Mouse (Mus musculus): ENCODE measurements around the gene Pikfyve. TPM values are rescaled to one million over a fixed set of nuclear protein-coding genes. Genes with fewer than 3 reads are reported as not detected.

Pikfyve gene
- total and polyA plus RNA-seq, 3 experiments = 2.5 to 10.3 (median 9.6) TPM

DNA sequence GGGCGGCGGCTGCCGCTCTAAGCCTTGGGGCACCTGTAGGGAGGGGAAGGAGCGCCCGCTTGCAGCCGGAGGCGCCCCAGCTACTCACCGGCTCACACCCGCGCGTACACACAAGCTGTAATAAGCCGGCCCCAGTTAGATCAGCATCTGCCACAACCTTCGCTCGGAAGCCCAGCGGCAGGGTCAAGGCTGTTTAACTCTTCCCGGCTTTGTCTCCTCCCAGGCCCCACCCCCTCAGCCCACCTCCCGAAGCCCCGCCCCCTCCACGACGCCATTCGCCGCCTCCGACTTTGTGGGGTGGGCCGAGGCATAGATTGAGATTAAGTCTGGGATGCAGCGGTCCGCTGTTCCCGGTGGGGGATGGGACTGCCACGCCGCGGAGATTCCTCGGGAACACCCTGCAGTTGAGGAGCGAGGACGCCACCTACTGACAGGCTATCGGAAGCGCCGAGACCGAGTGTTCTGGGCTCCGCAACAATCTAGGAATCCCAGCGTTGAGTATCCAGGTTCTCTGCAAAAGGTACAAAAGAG, 7.5 kb upstream of the Pikfyve start:
- Histone ChIP-seq H3K4me1 (ENCODE audit: control insufficient read depth, insufficient read depth, low read length) (peaks cover 4% of the 10 kb centered on the region), H3K4me3 (peak overlapping the region; percentile 74), H3K9ac (ENCODE audit: low read depth, low read length) (peak overlapping the region; percentile 73), H3K36me3 (ENCODE audit: control insufficient read depth, insufficient read depth, low read length) (peaks cover 16% of the 10 kb centered on the region), H3K27ac (peak overlapping the region; percentile 75), H3K79me2 (replicated peaks; ENCODE audit: control insufficient read depth, insufficient read depth, low read length) (no peaks in the 10 kb centered on the region), H3K27me3 (ENCODE audit: control insufficient read depth, insufficient read depth, low read length) (no peaks in the 10 kb centered on the region)
- peak; percentile 97 for DNase-seq
- TF ChIP-seq CTCF (IDR thresholded peaks at IDR 0.05) = peak; percentile 79
- TF ChIP-seq POLR2A (IDR thresholded peaks at IDR 0.05; ENCODE audit: insufficient read depth, low read depth, low read length) = peak; percentile 90
- peak; percentile 93 for TF ChIP-seq EP300 (IDR thresholded peaks at IDR 0.05; ENCODE audit: insufficient read depth, low read depth, low read length)
- under 1% methylated on average over 39 of the region's 39 CpGs for WGBS
- intact Hi-C loops (cut with DNase I) = loop anchor here (1.0 to 5.0 kb wide), 2 partner anchors 67 to 132 kb away; no protein-coding TSS in a partner anchor

DNA sequence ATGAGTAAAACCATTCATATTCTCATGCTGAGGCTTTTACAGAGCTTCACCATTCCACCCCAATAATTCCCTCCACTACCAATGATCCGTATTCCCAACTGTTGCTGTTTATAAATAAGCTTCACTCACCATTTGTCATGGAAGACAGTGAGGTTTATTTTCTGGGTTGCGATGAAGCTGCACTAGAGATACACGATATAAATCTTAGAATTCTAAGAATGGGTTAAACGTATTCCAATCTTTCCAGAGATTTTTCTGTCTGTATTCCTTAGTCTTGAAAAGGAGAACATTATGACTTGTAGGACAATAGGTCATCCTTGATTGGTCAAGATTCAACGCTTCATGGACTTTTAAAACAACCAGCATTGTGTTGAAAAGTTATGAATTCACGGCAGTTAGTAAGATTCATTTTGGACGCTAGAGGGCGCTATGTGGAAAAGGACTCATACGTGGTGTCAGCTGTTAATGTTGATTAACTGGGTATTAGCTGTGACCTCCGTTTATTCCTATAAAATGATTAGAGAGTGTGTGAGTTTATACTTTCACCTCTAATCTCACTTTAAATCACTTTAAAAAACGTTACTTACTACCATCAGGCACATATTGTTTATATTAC, 6.7 kb upstream of the Pikfyve start:
- 2% methylated on average over 11 of the region's 11 CpGs for WGBS
- Histone ChIP-seq H3K4me3 (peak overlapping the region; percentile 74), H3K27ac (peak overlapping the region; percentile 75), H3K27me3 (ENCODE audit: control insufficient read depth, insufficient read depth, low read length) (no peaks in the 10 kb centered on the region), H3K4me1 (ENCODE audit: control insufficient read depth, insufficient read depth, low read length) (peaks cover 4% of the 10 kb centered on the region), H3K9ac (ENCODE audit: low read depth, low read length) (no peak overlapping the region; the same call in 1 of the 2 replicates), H3K79me2 (replicated peaks; ENCODE audit: control insufficient read depth, insufficient read depth, low read length) (no peaks in the 10 kb centered on the region), H3K36me3 (ENCODE audit: control insufficient read depth, insufficient read depth, low read length) (peaks cover 16% of the 10 kb centered on the region)
- intact Hi-C loops (cut with DNase I) = loop anchor here (1.0 to 10.0 kb wide), 3 partner anchors 67 to 445 kb away; partner anchors contain the start of gene Fzd5
- DNase-seq = peak in 1 of 2 experiments; percentile 25
- peak; percentile 90 for TF ChIP-seq CTCF (IDR thresholded peaks at IDR 0.05)
- TF ChIP-seq EP300 (IDR thresholded peaks at IDR 0.05; ENCODE audit: insufficient read depth, low read depth, low read length) = no peak

- no peaks in the 10 kb centered on the region for H3K27me3 ChIP-seq (ENCODE audit: control insufficient read depth, insufficient read depth, low read length)
- H3K9ac ChIP-seq (ENCODE audit: low read depth, low read length) = no peak overlapping the region
- intact Hi-C loops (cut with DNase I) = loop anchor here (10.0 kb wide), 1 partner anchor 447 kb away; the partner anchor contains the start of gene Fzd5
- H3K4me3 ChIP-seq = no peak overlapping the region
- DNase-seq = no peak
- peaks cover 2% of the 10 kb centered on the region; the same call in 1 of the 2 replicates for H3K4me1 ChIP-seq (ENCODE audit: control insufficient read depth, insufficient read depth, low read length)
- no peaks in the 10 kb centered on the region for H3K79me2 ChIP-seq (replicated peaks; ENCODE audit: control insufficient read depth, insufficient read depth, low read length)
- 54% methylated on average over 5 of the region's 5 CpGs for WGBS
- no peak overlapping the region for H3K27ac ChIP-seq
- TF ChIP-seq EP300 (IDR thresholded peaks at IDR 0.05; ENCODE audit: insufficient read depth, low read depth, low read length) = no peak
- no peak for TF ChIP-seq POLR2A (IDR thresholded peaks at IDR 0.05; ENCODE audit: insufficient read depth, low read depth, low read length)
- TF ChIP-seq CTCF (IDR thresholded peaks at IDR 0.05) = no peak
- H3K36me3 ChIP-seq (ENCODE audit: control insufficient read depth, insufficient read depth, low read length) = peaks cover 5% of the 10 kb centered on the region
These were observed 5.0 kb upstream of the Pikfyve start for GRCm38 (mm10) chr1:65181459-65181858.

- no peak for DNase-seq
- Histone ChIP-seq H3K27ac (no peak overlapping the region), H3K79me2 (replicated peaks; ENCODE audit: control insufficient read depth, insufficient read depth, low read length) (0 out of 2 replicates have a peak, but pooled peaks cover 1% of the 10 kb centered on the region), H3K4me3 (no peak overlapping the region), H3K4me1 (ENCODE audit: control insufficient read depth, insufficient read depth, low read length) (no peaks in the 10 kb centered on the region), H3K36me3 (ENCODE audit: control insufficient read depth, insufficient read depth, low read length) (no peaks in the 10 kb centered on the region), H3K9ac (ENCODE audit: low read depth, low read length) (no peak overlapping the region), H3K27me3 (ENCODE audit: control insufficient read depth, insufficient read depth, low read length) (no peaks in the 10 kb centered on the region)
- TF ChIP-seq EP300 (IDR thresholded peaks at IDR 0.05; ENCODE audit: insufficient read depth, low read depth, low read length) (no peak), POLR2A (IDR thresholded peaks at IDR 0.05; ENCODE audit: insufficient read depth, low read depth, low read length) (no peak), CTCF (IDR thresholded peaks at IDR 0.05) (no peak)
- intact Hi-C loops (cut with DNase I) = loop anchor here (10.0 kb wide), 1 partner anchor 449 kb away; the partner anchor contains the start of gene Fzd5
- 85% methylated on average over 2 of the region's 2 CpGs for WGBS
These were observed 2.5 kb upstream of the Pikfyve start for GRCm38 (mm10) chr1:65183994-65184393.

GRCm38 (mm10) chr1:65185011-65185410, 1.5 kb upstream of the Pikfyve start:
- Histone ChIP-seq H3K27ac (no peak overlapping the region), H3K36me3 (ENCODE audit: control insufficient read depth, insufficient read depth, low read length) (no peaks in the 10 kb centered on the region), H3K4me3 (no peak overlapping the region), H3K79me2 (replicated peaks; ENCODE audit: control insufficient read depth, insufficient read depth, low read length) (0 out of 2 replicates have a peak, but pooled peaks cover 1% of the 10 kb centered on the region), H3K27me3 (ENCODE audit: control insufficient read depth, insufficient read depth, low read length) (no peaks in the 10 kb centered on the region), H3K4me1 (ENCODE audit: control insufficient read depth, insufficient read depth, low read length) (no peaks in the 10 kb centered on the region), H3K9ac (ENCODE audit: low read depth, low read length) (no peak overlapping the region)
- TF ChIP-seq EP300 (IDR thresholded peaks at IDR 0.05; ENCODE audit: insufficient read depth, low read depth, low read length) = no peak
- no peak for TF ChIP-seq CTCF (IDR thresholded peaks at IDR 0.05)
- TF ChIP-seq POLR2A (IDR thresholded peaks at IDR 0.05; ENCODE audit: insufficient read depth, low read depth, low read length) = no peak
- intact Hi-C loops (cut with DNase I) = loop anchor here (10.0 kb wide), 1 partner anchor 450 kb away; the partner anchor contains the start of gene Fzd5
- DNase-seq = no peak
- WGBS = 87% methylated on average over 8 of the region's 8 CpGs
